ENCODE assay signal across 30 mouse cellular contexts in the genomic region with DNA sequence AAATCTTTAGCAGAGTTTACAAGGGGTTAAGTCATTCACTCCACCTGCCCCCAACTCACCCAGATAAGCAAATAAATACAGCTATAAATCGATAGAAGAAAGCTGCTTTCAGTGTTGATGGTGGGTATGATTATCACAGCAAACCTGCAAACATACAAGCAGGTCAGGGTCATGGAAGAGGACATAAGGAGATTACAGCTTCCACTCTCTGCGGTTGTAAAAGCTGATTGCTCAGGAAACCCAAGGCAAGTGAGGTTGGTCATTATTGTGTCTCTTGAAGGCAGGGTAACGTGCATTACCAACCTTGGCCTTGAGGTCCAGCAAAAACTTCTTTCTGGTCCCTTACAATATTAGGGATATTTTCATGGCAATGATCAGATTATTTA.
DNase-seq lines count a peak whose midpoint lies in the region; ATAC-seq and TF ChIP-seq lines count a peak whose summit lies in the region.
"Had no signal": no experiment of that assay in that cellular context is flagged by ENCODE, and none has a peak within 500 bp of the region (broad histone marks: within the 10 kb centered on the region; RNA-seq: fewer than 3 reads in every experiment).

No protein-coding gene starts in this region.

- no peak overlapping the region for H3K9ac ChIP-seq in embryonic facial prominence, embryonic 15.5 days
- H3K9ac ChIP-seq in liver, postnatal 0 days (replicated peaks): no peak overlapping the region; the same call in 1 of the 2 replicates
- no peak overlapping the region for H3K9ac ChIP-seq in liver, embryonic 12.5 days
- H3K9ac ChIP-seq: heart, embryonic 13.5 days; hindbrain, embryonic 15.5 days; limb, embryonic 13.5 days; liver, embryonic 14.5 days; lung, embryonic 14.5 days; midbrain, embryonic 13.5 days; neural tube, embryonic 13.5 days had no signal

- no peak for TF ChIP-seq EP300 in liver, postnatal 0 days (IDR thresholded peaks at IDR 0.05; ENCODE audit: low read depth)

- no peaks in the 10 kb centered on the region for H3K27me3 ChIP-seq in embryonic facial prominence, embryonic 15.5 days
- H3K27me3 ChIP-seq in embryonic facial prominence, embryonic 10.5 days (replicated peaks; ENCODE audit: low read depth, poor library complexity, severe bottlenecking): no peaks in the 10 kb centered on the region
- no peaks in the 10 kb centered on the region for H3K27me3 ChIP-seq in liver, postnatal 0 days (ENCODE audit: insufficient read depth, low read length)
- no peaks in the 10 kb centered on the region for H3K27me3 ChIP-seq in liver, embryonic 12.5 days (replicated peaks)
- H3K27me3 ChIP-seq: heart, embryonic 13.5 days; hindbrain, embryonic 15.5 days; limb, embryonic 13.5 days; megakaryocyte, embryonic 14.5 days; midbrain, embryonic 13.5 days; neural tube, embryonic 13.5 days had no signal

- H3K36me3 ChIP-seq in embryonic facial prominence, embryonic 15.5 days: no peaks in the 10 kb centered on the region
- H3K36me3 ChIP-seq in embryonic facial prominence, embryonic 10.5 days (replicated peaks): no peaks in the 10 kb centered on the region
- H3K36me3 ChIP-seq in liver, postnatal 0 days (replicated peaks; ENCODE audit: insufficient read depth, low read length): no peaks in the 10 kb centered on the region
- no peaks in the 10 kb centered on the region for H3K36me3 ChIP-seq in liver, embryonic 12.5 days
- H3K36me3 ChIP-seq: heart, embryonic 13.5 days; hindbrain, embryonic 10.5 days; hindbrain, embryonic 15.5 days; limb, embryonic 13.5 days; midbrain, embryonic 13.5 days; neural tube, embryonic 13.5 days had no signal

- H3K4me3 ChIP-seq in embryonic facial prominence, embryonic 15.5 days (replicated peaks): no peak overlapping the region
- no peak overlapping the region for H3K4me3 ChIP-seq in embryonic facial prominence, embryonic 10.5 days
- H3K4me3 ChIP-seq in liver, postnatal 0 days (ENCODE audit: low read depth, low read length): no peak overlapping the region
- no peak overlapping the region for H3K4me3 ChIP-seq in liver, embryonic 12.5 days
- H3K4me3 ChIP-seq: gastrocnemius, adult 2 months; heart, embryonic 13.5 days; hindbrain, embryonic 10.5 days; hindbrain, embryonic 15.5 days; limb, embryonic 13.5 days; megakaryocyte, embryonic 14.5 days; midbrain, embryonic 13.5 days; neural tube, embryonic 13.5 days had no signal

- 67% methylated on average over 3 of the region's 3 CpGs for WGBS in embryonic facial prominence, embryonic 15.5 days
- WGBS in embryonic facial prominence, embryonic 10.5 days: 72% methylated on average over 3 of the region's 3 CpGs
- WGBS in liver, postnatal 0 days (ENCODE audit: insufficient replicate concordance): 21% methylated on average over 3 of the region's 3 CpGs
- WGBS in liver, embryonic 12.5 days (ENCODE audit: insufficient replicate concordance): 14% methylated on average over 3 of the region's 3 CpGs

- H3K9me3 ChIP-seq in embryonic facial prominence, embryonic 15.5 days (replicated peaks): no peaks in the 10 kb centered on the region
- no peaks in the 10 kb centered on the region for H3K9me3 ChIP-seq in embryonic facial prominence, embryonic 10.5 days
- no peaks in the 10 kb centered on the region for H3K9me3 ChIP-seq in liver, postnatal 0 days (ENCODE audit: low read length)
- no peaks in the 10 kb centered on the region for H3K9me3 ChIP-seq in liver, embryonic 12.5 days (replicated peaks)
- H3K9me3 ChIP-seq: heart, embryonic 13.5 days; hindbrain, embryonic 10.5 days; hindbrain, embryonic 15.5 days; limb, embryonic 13.5 days; midbrain, embryonic 13.5 days; neural tube, embryonic 13.5 days had no signal

- no peak for TF ChIP-seq CTCF in liver, postnatal 0 days (IDR thresholded peaks at IDR 0.05; ENCODE audit: low read depth)

- ATAC-seq in embryonic facial prominence, embryonic 15.5 days (ENCODE audit: insufficient number of reproducible peaks, low FRiP score, low TSS enrichment, low read depth): no peak
- no peak for ATAC-seq in liver, postnatal 0 days
- ATAC-seq in liver, embryonic 12.5 days: no peak
- ATAC-seq in megakaryocyte, adult 5-6 weeks (ENCODE audit: poor library complexity, severe bottlenecking): peak; percentile 33
- ATAC-seq: forebrain, embryonic 16.5 days; inflammation-experienced regulatory T-cells, adult 6 months; midbrain, embryonic 13.5 days; Patski had no signal

- DNase-seq in embryonic facial prominence, embryonic 10.5 days (ENCODE audit: low spot score): no peak
- no peak for DNase-seq in liver, postnatal 0 days
- no peak for DNase-seq in layer of hippocampus, postnatal 14 days (ENCODE audit: low spot score in 2 of 2)
- no peak for DNase-seq in ovary, postnatal 14 days (ENCODE audit: low spot score)
- DNase-seq: adrenal gland, postnatal 10 days; cerebellum, adult 2 months; cerebellum, postnatal 14 days; gastrocnemius, adult 2 months; gastrocnemius, postnatal 36 days; heart, postnatal 10 days; kidney, adult 9 months; kidney, postnatal 14 days; layer of hippocampus, adult 9-11 months; lung, embryonic 14.5 days; right cerebral cortex, postnatal 25 days; thymus, postnatal 14 days had no signal

- 0 out of 2 replicates have a peak overlapping the region, but pooled peaks have one; percentile 7 for H3K27ac ChIP-seq in embryonic facial prominence, embryonic 15.5 days (replicated peaks)
- H3K27ac ChIP-seq in embryonic facial prominence, embryonic 10.5 days (replicated peaks): no peak overlapping the region
- H3K27ac ChIP-seq in liver, postnatal 0 days (ENCODE audit: low read depth): peak overlapping the region; percentile 52
- no peak overlapping the region for H3K27ac ChIP-seq in liver, embryonic 12.5 days
- H3K27ac ChIP-seq: gastrocnemius, adult 2 months; heart, embryonic 13.5 days; hindbrain, embryonic 10.5 days; hindbrain, embryonic 15.5 days; limb, embryonic 13.5 days; liver, embryonic 14.5 days; midbrain, embryonic 13.5 days; neural tube, embryonic 13.5 days had no signal

- peaks cover 10% of the 10 kb centered on the region; the same call in 1 of the 2 replicates for H3K4me1 ChIP-seq in embryonic facial prominence, embryonic 15.5 days
- peaks cover 5% of the 10 kb centered on the region; the same call in 1 of the 2 replicates for H3K4me1 ChIP-seq in embryonic facial prominence, embryonic 10.5 days
- peaks cover 9% of the 10 kb centered on the region; the same call in 1 of the 2 replicates for H3K4me1 ChIP-seq in liver, postnatal 0 days (ENCODE audit: insufficient read depth)
- no peaks in the 10 kb centered on the region for H3K4me1 ChIP-seq in liver, embryonic 12.5 days
- H3K4me1 ChIP-seq: heart, embryonic 13.5 days; hindbrain, embryonic 15.5 days; megakaryocyte, embryonic 14.5 days; neural tube, embryonic 13.5 days had no signal

- no peak overlapping the region for H3K4me2 ChIP-seq in embryonic facial prominence, embryonic 15.5 days (replicated peaks)
- no peak overlapping the region for H3K4me2 ChIP-seq in liver, postnatal 0 days (ENCODE audit: low read depth, low read length)
- no peak overlapping the region for H3K4me2 ChIP-seq in liver, embryonic 12.5 days
- H3K4me2 ChIP-seq: heart, embryonic 13.5 days; hindbrain, embryonic 15.5 days; limb, embryonic 13.5 days; lung, embryonic 14.5 days; midbrain, embryonic 13.5 days; neural tube, embryonic 13.5 days had no signal

Comparison
In these comparisons a context has a peak if more than half of its experiments do, and no peak if none do; other contexts are left out.
1. H3K27ac ChIP-seq: peak in embryonic facial prominence, embryonic 15.5 days (single experiment) and liver, postnatal 0 days (single experiment); none in embryonic facial prominence, embryonic 10.5 days (single experiment) and liver, embryonic 12.5 days (single experiment).